Mouse (Mus musculus) lung, adult 2 months (tissue): ENCODE data around the gene E030030I06Rik. TPM values are rescaled to one million over a fixed set of nuclear protein-coding genes. Genes with fewer than 3 reads are reported as not detected.
"Not testable (repeated sequence)": the region's sequence is repeated elsewhere in the genome, so short reads cannot be mapped to it uniquely, and the experiment has no call there.

ENCODE experiments used
- DNase-seq: peaks from one replicate; pipeline ENCODE4 v3.0.0; 2022
- H3K4me1 ChIP-seq: fragments of 200-500 bp; 2 replicates; pipeline ENCODE4 v1.6.1; 2011; ENCODE audit warnings: low read length; ENCODE audit not compliant: control insufficient read depth, insufficient read depth
- H3K4me3 ChIP-seq: fragments of 200-500 bp; replicated peaks from 2 replicates; pipeline ENCODE3; 2011; ENCODE audit warnings: low read depth, mild to moderate bottlenecking, control low read depth, low read length; ENCODE audit errors: extremely low read depth
- CTCF ChIP-seq: fragments of 200-500 bp; IDR thresholded peaks from 2 replicates; pipeline ENCODE4 v1.5.1; 2011; ENCODE audit warnings: mild to moderate bottlenecking, low read length, control low read depth; ENCODE audit not compliant: insufficient read depth
- POLR2A ChIP-seq: fragments of 200-500 bp; IDR thresholded peaks from 2 replicates; pipeline ENCODE4 v1.6.1; 2011; ENCODE audit warnings: low read depth, mild to moderate bottlenecking, control low read depth, low read length, borderline replicate concordance; ENCODE audit errors: extremely low read depth
- WGBS: fragments of 180-500 bp; shearing (Covaris S2); methylation state at CpG from one replicate; pipeline ENCODE4 v1.1.7; 2018; 5-methylcytosine and 5-hydroxymethylcytosine counted together
- polyA plus RNA-seq: library from polyadenylated mRNA; depleted of rRNA; stranded (reverse); fragments of >200 nt; gene quantifications from 2 replicates; pipeline ENCODE4 v1.2.3, GENCODE M21; 2012

E030030I06Rik gene
- polyA plus RNA-seq, 1 experiment = 4.2 TPM

DNA sequence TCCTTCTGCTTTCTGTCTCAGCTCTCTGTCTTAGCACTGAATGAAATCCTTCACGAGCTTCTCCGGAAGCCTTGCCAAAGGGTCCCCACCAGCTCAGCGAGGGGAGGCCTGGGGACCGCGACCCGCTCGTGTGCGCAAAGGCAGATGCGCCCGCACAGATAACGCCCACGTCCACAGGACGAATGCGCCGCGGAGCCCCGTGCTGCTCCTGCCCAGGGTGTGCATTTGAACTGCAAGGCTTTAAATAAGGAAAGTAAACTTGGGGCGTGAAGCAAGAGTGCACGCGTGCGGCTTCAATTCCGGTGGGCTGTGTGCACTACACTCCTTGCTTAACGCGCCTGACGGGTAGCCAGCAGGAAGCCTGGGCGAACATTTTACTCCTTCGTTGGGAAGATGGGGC is 1.5 kb upstream of the E030030I06Rik start:
- Histone ChIP-seq H3K4me3 (no peak overlapping the region), H3K4me1 (no peaks in the 10 kb centered on the region; the same call in 1 of the 2 replicates)
- no peak for DNase-seq
- no peak for TF ChIP-seq CTCF
- under 1% methylated on average over 27 of the region's 27 CpGs for WGBS

DNA sequence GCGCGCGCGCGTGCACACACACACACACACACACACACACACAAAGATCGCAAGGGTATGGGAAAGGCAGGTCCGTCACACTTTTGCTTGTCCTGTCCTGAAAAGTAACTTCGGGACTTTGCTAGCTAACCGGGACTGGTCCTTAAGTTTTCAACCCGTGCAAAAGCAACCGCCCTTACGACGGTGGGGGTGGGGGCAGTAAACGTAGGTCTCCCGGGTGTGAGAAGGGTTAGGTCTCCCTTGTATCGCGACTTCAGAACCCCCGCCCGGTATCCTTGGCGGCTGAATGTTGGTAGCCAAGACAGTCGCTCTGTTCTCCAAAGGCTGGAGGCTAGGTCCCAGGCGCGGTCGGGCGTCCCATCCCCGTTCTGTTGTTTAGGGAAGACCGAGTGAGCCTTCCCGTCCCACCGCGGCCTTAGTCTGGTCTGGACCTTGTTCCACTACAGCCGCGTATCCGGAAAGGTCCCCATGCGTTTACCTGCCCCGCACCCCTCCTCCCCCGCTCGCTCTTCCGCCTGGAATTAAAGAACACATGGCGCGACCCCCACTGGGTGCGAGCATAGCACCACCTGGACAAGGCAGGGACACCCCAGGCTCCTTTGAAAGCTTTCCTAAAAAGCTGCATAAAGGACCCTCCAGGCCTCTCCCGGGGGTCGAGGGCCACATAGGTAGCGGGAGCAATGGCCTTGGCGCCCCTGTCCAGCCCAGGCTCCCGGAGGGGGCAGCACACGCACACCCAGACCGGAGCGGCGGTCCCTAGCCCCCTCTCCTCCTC is 808 bp upstream of the E030030I06Rik start:
- DNase-seq = peak; percentile 46
- under 1% methylated on average over 50 of the region's 50 CpGs for WGBS
- H3K4me1 ChIP-seq = no peaks in the 10 kb centered on the region; the same call in 1 of the 2 replicates
- H3K4me3 ChIP-seq = peak overlapping the region; percentile 95
- TF ChIP-seq POLR2A (no peak), CTCF (no peak)

GRCm38 (mm10) chr10:22148441-22149072 is 513 bp downstream of the E030030I06Rik start:
- DNase-seq = peak; percentile 85
- Histone ChIP-seq H3K4me3 (peak overlapping the region; percentile 95), H3K4me1 (no peaks in the 10 kb centered on the region; the same call in 1 of the 2 replicates)
- peak; percentile 54; the same call in 1 of the 2 replicates for TF ChIP-seq POLR2A
- TF ChIP-seq CTCF = peak; percentile 27; the same call in 1 of the 2 replicates
- WGBS = under 1% methylated on average over 50 of the region's 50 CpGs

DNA sequence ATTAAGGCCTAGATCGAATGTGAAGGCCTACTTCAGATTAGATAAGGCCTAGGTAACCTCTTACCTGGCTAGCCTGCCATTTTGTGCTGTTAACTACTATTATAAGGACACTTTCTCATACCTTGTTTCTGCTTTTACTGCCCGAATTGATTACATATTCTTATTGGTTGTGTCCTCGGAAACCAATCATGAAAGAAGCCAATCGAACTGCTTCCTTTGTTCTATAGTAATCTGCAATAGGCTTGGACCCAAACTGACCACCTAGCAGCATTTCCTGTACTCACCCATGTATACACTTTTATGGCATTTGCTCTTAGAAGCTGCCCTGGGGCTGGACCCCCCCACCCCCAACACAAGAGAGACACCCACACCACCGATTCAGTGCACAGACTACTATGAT is 6.1 kb downstream of the E030030I06Rik start:
- no peak for DNase-seq
- Histone ChIP-seq H3K4me1 (no peaks in the 10 kb centered on the region), H3K4me3 (no peak overlapping the region)
- TF ChIP-seq POLR2A (no peak), CTCF (no peak)
- WGBS = 70% methylated on average over 5 of the region's 5 CpGs

DNA sequence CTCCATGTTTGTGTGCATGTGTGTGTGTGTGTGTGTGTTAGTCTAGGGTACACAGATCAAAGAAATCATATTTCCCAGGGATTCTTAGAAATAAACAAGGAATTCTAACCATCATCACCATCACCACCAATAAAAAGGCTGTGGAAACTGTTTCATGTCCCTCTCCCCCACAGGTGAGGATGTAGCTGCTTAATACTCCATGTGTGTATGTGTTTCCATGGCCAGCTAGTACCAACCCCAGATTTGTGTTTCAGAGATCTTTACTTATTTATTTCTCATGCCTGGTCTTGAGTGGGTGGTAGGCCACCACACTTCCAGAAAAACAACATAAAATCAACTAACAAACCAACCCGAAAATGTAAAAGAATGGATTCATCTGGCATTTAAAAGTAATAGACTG is 6.9 kb downstream of the E030030I06Rik start:
- DNase-seq = not testable (repeated sequence)
- WGBS = 79% methylated on average over 1 of the region's 1 CpGs

GRCm38 (mm10) chr10:22140665-22141280 is 8.3 kb downstream of the E030030I06Rik start:
- WGBS = 4% methylated on average over 19 of the region's 19 CpGs
- Histone ChIP-seq H3K4me1 (no peaks in the 10 kb centered on the region), H3K4me3 (no peak overlapping the region)
- TF ChIP-seq CTCF (peak; percentile 63), POLR2A (no peak)
- peak; percentile 81 for DNase-seq

More for the DNA sequence above, 6.9 kb downstream of the E030030I06Rik start:
- H3K4me1 ChIP-seq, H3K4me3 ChIP-seq: not testable (repeated sequence)

- TF ChIP-seq CTCF = no peak
- no peak for TF ChIP-seq POLR2A
- no peak for DNase-seq
- 75% methylated on average over 2 of the region's 2 CpGs for WGBS
- Histone ChIP-seq H3K4me1 (no peaks in the 10 kb centered on the region), H3K4me3 (no peak overlapping the region)
Measured at GRCm38 (mm10) chr10:22074531-22074930, 74.5 kb downstream of the E030030I06Rik start.

DNA sequence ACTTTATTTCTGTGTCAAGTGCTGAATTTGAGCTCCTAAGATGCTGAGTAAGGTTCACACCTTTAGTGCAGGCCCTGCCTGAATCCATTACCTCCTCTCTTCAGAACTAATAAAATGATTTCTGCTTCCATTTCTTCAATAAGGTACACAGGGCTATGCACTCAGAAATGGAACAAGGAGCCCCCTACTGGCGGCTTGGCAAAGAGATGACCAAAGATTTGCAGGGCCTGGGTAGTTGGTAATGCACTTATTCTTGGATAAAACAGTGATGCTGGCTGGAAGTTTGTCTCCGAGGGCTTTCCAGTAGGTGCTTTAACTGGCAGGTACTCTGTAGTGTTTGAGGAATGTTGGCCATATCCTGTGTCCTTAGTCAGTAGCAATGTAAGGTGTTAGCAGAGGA is 76.3 kb downstream of the E030030I06Rik start:
- no peak for TF ChIP-seq CTCF
- no peak for TF ChIP-seq POLR2A
- WGBS = 61% methylated on average over 2 of the region's 2 CpGs
- peak; percentile 24 for DNase-seq

DNA sequence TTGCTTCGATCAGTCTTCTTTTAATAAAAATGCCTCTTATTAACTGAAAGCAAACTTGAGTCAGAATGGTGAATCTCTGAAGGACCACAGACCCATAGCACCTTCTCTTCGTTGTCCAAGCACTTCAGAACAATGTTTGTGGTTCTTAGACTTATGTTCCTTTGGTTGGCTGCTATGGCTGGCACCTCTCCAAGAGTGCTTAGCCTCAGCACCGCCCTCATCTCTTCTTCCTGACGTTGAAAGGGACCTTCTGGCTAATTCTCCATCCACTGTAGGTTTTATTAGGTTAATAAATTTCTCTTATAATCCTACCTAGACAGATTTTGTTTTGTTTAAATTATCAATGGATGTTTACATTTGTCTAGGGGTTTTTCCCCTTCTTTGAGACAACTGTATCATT is 78.5 kb downstream of the E030030I06Rik start:
- WGBS = 37% methylated on average over 4 of the region's 4 CpGs

More for the DNA sequence above, 76.3 kb downstream of the E030030I06Rik start:
- Histone ChIP-seq H3K4me1 (no peaks in the 10 kb centered on the region), H3K4me3 (no peak overlapping the region)

More for the DNA sequence above, 78.5 kb downstream of the E030030I06Rik start:
- no peak for DNase-seq
- no peaks in the 10 kb centered on the region for H3K4me1 ChIP-seq
- no peak overlapping the region for H3K4me3 ChIP-seq
- TF ChIP-seq POLR2A (no peak), CTCF (no peak)
